Mouse (Mus musculus): ENCODE results near the gene Triobp.

GRCm38 (mm10) chr15:79048186-79048585 is 100.7 kb downstream of the Triobp start:
- TF ChIP-seq CTCF (IDR thresholded peaks at IDR 0.05; ENCODE audit: low read depth) (no peak), EP300 (IDR thresholded peaks at IDR 0.05; ENCODE audit: low read depth) (no peak)

Data from heart, postnatal 0 days (tissue).